Mouse (Mus musculus) CH12.LX (cell line): ENCODE data around the gene Aldh1b1.

Source experiments
- CTCF ChIP-seq, 2 experiments: IDR thresholded peaks in 1 of 2; conservative IDR thresholded peaks in 1 of 2; 2 replicates each; pipeline ENCODE4 v1.5.1; 2011 to 2012; ENCODE audit warnings: low read depth in 2 of 2, low read length in 2 of 2, improper control_type of control experiment in 1 of 2, inconsistent platforms in 1 of 2, mild to moderate bottlenecking in 1 of 2, moderate library complexity in 1 of 2
- EP300 ChIP-seq: IDR thresholded peaks from 2 replicates; pipeline ENCODE4 v1.6.1; 2011; ENCODE audit warnings: low read length, improper control_type of control experiment
- GABPA ChIP-seq: IDR thresholded peaks from 2 replicates; pipeline ENCODE4 v1.6.1; 2012; ENCODE audit warnings: low read depth, low read length, improper control_type of control experiment, inconsistent platforms; ENCODE audit not compliant: insufficient replicate concordance
- HCFC1 ChIP-seq: IDR thresholded peaks from 2 replicates; pipeline ENCODE4 v1.6.1; 2012; ENCODE audit warnings: low read depth, mild to moderate bottlenecking, inconsistent platforms, low read length, improper control_type of control experiment
- JUND ChIP-seq: conservative IDR thresholded peaks from 2 replicates; pipeline ENCODE4 v1.6.1; 2011; ENCODE audit warnings: low read depth, low read length, improper control_type of control experiment
- MXI1 ChIP-seq: IDR thresholded peaks from 2 replicates; pipeline ENCODE4 v1.6.1; 2011; ENCODE audit warnings: mild to moderate bottlenecking, low read depth, low read length, improper control_type of control experiment
- POLR2A ChIP-seq: IDR thresholded peaks from 2 replicates; pipeline ENCODE4 v1.6.1; 2011; ENCODE audit warnings: low read depth, mild to moderate bottlenecking, improper control_type of control experiment, low read length
- POLR2AphosphoS2 ChIP-seq: IDR thresholded peaks from 2 replicates; pipeline ENCODE4 v1.6.1; 2011; ENCODE audit warnings: low read depth, low read length, improper control_type of control experiment

DNA sequence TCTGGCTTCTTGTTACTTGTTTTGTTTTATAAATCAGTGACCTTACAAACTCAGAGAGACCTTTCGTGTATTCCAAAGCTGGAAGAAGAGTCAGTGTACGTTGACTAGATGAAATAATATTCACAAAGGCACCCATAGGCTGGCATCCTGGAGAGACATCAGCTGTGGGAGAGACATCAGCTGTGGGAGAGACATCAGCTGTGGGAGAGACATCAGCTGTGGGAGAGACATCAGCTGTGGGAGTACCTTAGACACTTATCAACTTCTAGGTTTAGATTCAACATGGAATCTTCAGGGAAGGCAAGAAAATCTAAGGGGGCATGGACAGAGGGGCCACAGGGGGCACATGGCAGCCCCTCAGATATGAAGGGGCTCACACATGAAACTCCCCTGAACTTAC lies 47.4 kb downstream of the Aldh1b1 start:
- no peak for TF ChIP-seq GABPA
- no peak for TF ChIP-seq CTCF (conservative IDR thresholded peaks at IDR 0.05 in 1 of 2, IDR thresholded peaks at IDR 0.05 in 1 of 2; ENCODE audit: low read depth in 2 of 2, low read length in 2 of 2)
- TF ChIP-seq MXI1, result no peak
- TF ChIP-seq POLR2A, result no peak
- no peak for TF ChIP-seq POLR2AphosphoS2
- no peak for TF ChIP-seq HCFC1
- no peak for TF ChIP-seq EP300
- TF ChIP-seq JUND, result no peak
